Mouse (Mus musculus) hindbrain, embryonic 11.5 days (tissue): ENCODE data around the gene Pcsk7. TPM values are rescaled to one million over a fixed set of nuclear protein-coding genes. Genes with fewer than 3 reads are reported as not detected.

ENCODE experiments used
- ATAC-seq: fragments of 200-750 bp; cut with Nextera tagmentation; 2 replicates; pipeline ENCODE4 v1.8.0; 2017; ENCODE audit warnings: mild to moderate bottlenecking, moderate TSS enrichment, moderate library complexity; ENCODE audit not compliant: low FRiP score
- DNase-seq: peaks from one replicate; pipeline ENCODE4 v3.0.0-alpha.2; 2015; ENCODE audit warnings: low spot score
- H3K27ac ChIP-seq: fragments of 300-500 bp; sonication (generic); 2 replicates; pipeline ENCODE4 v1.5.1; 2014; ENCODE audit warnings: mild to moderate bottlenecking, low read depth, low read length
- H3K27me3 ChIP-seq: fragments of 300-500 bp; sonication (generic); 2 replicates; pipeline ENCODE4 v1.6.1; 2014; ENCODE audit warnings: mild to moderate bottlenecking, low read length, moderate library complexity, mixed read lengths; ENCODE audit not compliant: control insufficient read depth, insufficient read depth
- H3K36me3 ChIP-seq: fragments of 300-500 bp; sonication (generic); 2 replicates; pipeline ENCODE4 v1.6.1; 2014; ENCODE audit warnings: mild to moderate bottlenecking, low read length, moderate library complexity, mixed read lengths; ENCODE audit not compliant: control insufficient read depth, insufficient read depth
- H3K4me1 ChIP-seq: fragments of 300-500 bp; sonication (generic); replicated peaks from 2 replicates; pipeline ENCODE4 v1.6.1; 2014; ENCODE audit warnings: low read length, mixed read lengths; ENCODE audit not compliant: control insufficient read depth, insufficient read depth
- H3K4me2 ChIP-seq: fragments of 300-500 bp; sonication (generic); replicated peaks from 2 replicates; pipeline ENCODE4 v1.6.1; 2014; ENCODE audit warnings: mild to moderate bottlenecking, low read depth, low read length
- H3K4me3 ChIP-seq: fragments of 300-500 bp; sonication (generic); 2 replicates; pipeline ENCODE4 v1.5.1; 2014; ENCODE audit warnings: low read depth, low read length
- H3K9ac ChIP-seq: fragments of 300-500 bp; sonication (generic); 2 replicates; pipeline ENCODE4 v1.6.1; 2014; ENCODE audit warnings: low read depth, low read length
- H3K9me3 ChIP-seq: fragments of 300-500 bp; sonication (generic); 2 replicates; pipeline ENCODE4 v1.6.1; 2016; ENCODE audit warnings: low read length; ENCODE audit not compliant: control insufficient read depth
- WGBS: fragments of 180-500 bp; shearing (Covaris S2); extraction: QIAGEN DNeasy Blood & Tissue Kit; methylation state at CpG from one replicate; pipeline ENCODE4 v1.1.7; 2014; 5-methylcytosine and 5-hydroxymethylcytosine counted together
- polyA plus RNA-seq: library from polyadenylated mRNA; unstranded; fragments of >200 nt; fragmentation: Nextera tagmentation; extraction: Ambion mirVana; gene quantifications from 2 replicates; pipeline ENCODE4 v1.2.1, GENCODE M21; 2014

Pcsk7 gene
- polyA plus RNA-seq, 1 experiment from 2014 or later: 13.3 TPM

DNA sequence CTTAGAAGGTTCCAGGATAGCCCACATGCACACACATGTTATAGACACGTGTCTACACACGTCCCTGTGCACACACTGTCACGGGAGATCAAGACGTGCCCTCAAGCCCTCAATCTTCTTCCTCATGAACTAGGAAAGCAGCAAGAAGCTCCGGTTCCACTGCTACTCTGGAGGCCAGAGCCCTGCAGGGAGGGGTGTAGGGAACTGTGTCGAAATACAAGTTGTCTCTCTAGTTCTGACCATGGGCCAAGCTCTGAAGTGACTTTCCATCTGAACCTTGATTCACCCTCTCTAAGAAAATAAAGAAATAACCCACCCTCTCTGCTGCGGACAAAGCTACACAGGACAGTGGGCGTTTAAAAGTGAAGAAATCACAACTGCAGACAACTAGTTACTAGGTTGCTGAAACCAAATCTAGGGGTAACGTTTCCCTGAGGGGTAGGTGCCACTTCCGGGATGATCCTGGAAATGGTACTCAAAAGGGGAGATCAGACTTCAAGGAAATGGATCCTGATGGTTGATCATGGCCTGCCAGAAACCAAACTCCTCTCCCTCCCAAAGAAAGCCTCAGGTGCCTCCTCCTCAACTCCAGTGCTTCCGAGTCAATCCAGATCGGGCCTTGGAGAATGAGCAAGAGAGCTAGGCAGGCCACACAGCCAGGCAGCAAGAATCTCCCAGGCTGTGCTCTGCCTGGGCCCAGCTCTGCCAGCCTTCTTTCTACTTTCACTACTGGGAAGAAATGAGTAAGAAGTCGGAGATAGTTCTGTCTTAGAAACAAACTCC is 47.4 kb downstream of the Pcsk7 start:
- ATAC-seq: no peak
- no peaks in the 10 kb centered on the region for H3K27me3 ChIP-seq
- peak overlapping the region; percentile 87 for H3K4me3 ChIP-seq
- H3K9ac ChIP-seq: peak overlapping the region; percentile 87
- no peaks in the 10 kb centered on the region for H3K9me3 ChIP-seq
- no peak for DNase-seq
- H3K4me1 ChIP-seq: no peaks in the 10 kb centered on the region
- H3K27ac ChIP-seq: no peak overlapping the region
- H3K36me3 ChIP-seq: no peaks in the 10 kb centered on the region
- WGBS: 64% methylated on average over 13 of the region's 13 CpGs
- peak overlapping the region; percentile 96 for H3K4me2 ChIP-seq

DNA sequence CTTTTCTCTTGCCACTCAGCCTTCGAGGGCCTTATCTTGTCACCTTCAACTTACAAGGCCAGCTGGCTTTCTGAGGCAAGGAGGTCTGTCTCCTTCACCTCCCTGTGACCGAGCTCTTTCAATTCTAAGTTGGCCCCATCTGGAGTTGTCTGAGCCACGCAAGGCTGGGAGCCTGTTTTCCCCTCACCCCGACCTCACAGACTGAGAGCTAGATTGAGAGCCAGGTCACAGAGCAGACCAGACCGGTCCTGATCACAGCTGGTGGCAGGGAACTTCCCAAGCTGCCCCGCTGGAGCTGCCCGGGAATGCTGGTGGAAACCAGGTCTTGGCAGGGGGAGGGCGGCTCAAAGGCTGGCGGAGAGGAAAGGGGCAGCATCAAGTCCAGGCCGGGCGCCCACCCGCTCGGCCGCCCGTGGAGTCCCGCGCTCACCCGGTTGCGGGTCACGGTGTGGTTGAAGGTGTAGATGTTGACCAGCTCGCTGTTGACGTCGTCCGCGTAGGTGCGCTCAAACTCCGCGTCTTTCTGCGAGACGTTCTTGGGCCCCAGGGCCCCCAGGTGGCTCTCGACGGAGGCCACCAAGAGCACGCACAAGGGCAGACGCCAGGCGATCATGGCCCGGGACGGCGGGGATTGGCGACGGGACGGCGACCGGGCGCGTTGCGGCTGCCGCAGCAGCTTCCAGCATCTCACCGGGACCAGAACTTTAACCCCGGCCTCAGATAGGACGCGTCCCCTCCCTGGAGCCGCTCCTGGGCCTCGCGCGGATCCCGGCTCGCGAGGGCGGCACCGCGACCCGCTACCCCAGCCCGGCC is 48.2 kb downstream of the Pcsk7 start:
- peak overlapping the region; percentile 87 for H3K4me3 ChIP-seq
- no peaks in the 10 kb centered on the region for H3K9me3 ChIP-seq
- ATAC-seq (peak; percentile 63), DNase-seq (peak; percentile 66)
- no peaks in the 10 kb centered on the region for H3K4me1 ChIP-seq
- peak overlapping the region; percentile 79 for H3K27ac ChIP-seq
- H3K27me3 ChIP-seq: no peaks in the 10 kb centered on the region
- under 1% methylated on average over 46 of the region's 63 CpGs for WGBS
- H3K9ac ChIP-seq: peak overlapping the region; percentile 87
- no peaks in the 10 kb centered on the region for H3K36me3 ChIP-seq
- H3K4me2 ChIP-seq: peak overlapping the region; percentile 96

DNA sequence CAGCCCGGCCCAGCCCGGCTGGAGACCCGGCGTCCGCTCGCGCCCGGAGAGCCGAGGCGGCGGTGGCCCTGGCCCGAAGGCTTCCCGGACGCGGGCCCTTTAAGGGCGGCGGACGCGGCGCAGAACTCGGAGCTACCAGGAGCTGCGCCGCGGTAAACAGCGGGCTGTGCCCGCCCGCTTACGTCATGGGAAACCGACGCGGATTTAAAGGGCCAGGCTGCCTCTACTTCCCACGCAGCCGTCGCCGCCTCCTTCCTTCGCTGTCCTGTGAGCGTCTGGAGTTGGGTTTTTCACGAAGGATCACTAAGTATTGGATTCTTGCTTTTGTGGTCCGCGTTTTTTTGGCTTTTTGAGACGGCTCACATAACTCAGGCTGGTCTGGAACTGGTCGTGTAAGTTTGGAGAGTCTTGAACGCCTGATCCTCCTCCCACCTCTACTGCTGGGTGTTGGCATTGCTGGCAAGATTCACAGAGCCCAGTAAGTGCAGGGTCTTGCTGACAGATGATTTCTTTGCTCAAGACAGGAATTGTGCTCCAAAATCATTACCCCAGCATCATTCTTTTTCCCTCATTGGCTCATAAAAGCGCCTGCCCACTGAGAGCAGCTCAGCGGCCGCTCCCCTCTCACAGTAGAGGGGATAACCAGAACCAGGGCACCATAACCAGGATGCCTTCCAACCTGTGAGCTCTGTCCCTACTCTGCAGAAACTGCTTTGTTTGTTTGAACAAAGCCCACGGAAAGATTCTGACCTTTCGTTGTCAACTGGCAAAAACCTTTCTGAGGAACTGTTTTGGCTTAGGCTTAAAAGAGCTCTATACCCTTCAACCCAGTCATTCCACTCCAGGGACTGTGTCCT is 49.0 kb downstream of the Pcsk7 start, which contains the start of gene Sidt2:
Gene Sidt2 (minus strand): TSS at position 152 of the 857 bp plus-strand sequence.
- peak within 1 kb of the TSS; percentile 87 for H3K4me3 ChIP-seq
- H3K4me2 ChIP-seq: peak within 1 kb of the TSS; percentile 96
- under 1% methylated on average over 47 of the region's 48 CpGs for WGBS
- H3K27ac ChIP-seq: peak within 1 kb of the TSS; percentile 79
- H3K27me3 ChIP-seq: no peaks in the 10 kb centered on the region
- H3K4me1 ChIP-seq: no peaks in the 10 kb centered on the region
- H3K36me3 ChIP-seq: no peaks in the 10 kb centered on the region
- peak; percentile 94 for ATAC-seq
- H3K9ac ChIP-seq: peak within 1 kb of the TSS; percentile 87
- DNase-seq: peak; percentile 90
- H3K9me3 ChIP-seq: no peaks in the 10 kb centered on the region

DNA sequence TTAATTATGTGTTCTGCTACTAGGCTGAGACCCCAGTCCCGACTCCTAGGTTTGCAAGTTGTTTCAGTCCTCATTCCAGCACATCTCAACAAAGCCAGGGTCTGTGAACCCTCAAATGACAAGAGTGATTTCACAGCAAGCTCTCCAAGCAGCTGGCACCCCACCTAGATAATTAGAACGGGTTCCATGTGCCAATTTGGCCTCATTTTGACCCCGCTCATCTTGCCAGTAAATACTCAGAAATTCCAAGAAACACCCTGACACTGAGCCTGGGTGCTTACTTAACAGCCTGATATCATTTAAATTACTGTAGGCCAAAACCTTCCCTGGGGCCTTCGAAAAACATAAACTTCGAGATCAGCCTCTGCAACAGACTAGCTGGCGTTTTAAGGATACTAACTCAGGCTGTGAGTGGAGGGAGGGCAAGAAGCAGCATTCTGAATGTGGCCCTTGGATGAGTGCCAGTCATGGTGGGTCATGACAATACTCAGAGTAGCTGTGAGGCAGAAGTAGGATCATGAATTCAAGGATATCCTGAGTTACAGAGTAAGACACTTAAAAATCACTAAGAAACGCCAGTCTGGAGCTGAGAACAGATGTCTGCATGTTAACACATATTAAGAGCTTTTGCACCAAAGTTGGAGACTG is 51.9 kb downstream of the Pcsk7 start:
- Histone ChIP-seq H3K27me3 (no peaks in the 10 kb centered on the region), H3K4me3 (no peak overlapping the region), H3K4me2 (no peak overlapping the region), H3K4me1 (no peaks in the 10 kb centered on the region), H3K36me3 (no peaks in the 10 kb centered on the region), H3K9me3 (no peaks in the 10 kb centered on the region), H3K9ac (no peak overlapping the region), H3K27ac (no peak overlapping the region)
- DNase-seq (no peak), ATAC-seq (no peak)
- 74% methylated on average over 7 of the region's 7 CpGs for WGBS

DNA sequence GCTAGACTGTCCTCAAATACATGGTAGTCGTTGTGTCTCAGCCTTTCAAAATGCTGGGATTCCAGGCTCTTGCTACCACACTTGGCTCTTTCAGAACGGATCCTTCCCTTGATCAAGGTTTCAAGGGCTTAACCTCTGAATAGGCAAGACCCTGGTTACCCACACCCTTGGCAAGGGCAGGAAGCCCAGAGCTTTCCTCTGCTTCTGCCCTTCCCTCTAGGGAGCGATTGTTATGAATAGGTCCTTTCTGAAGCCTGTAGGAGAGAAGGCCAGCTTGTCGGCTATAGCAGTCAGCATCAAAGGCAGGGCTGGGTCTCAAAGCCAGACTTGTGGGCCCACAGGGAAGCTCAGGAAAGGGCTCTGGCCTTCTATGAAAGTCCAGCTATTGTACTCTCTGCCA is 52.6 kb downstream of the Pcsk7 start:
- H3K9ac ChIP-seq: no peak overlapping the region
- no peak for DNase-seq
- no peak overlapping the region for H3K4me2 ChIP-seq
- H3K9me3 ChIP-seq: no peaks in the 10 kb centered on the region
- ATAC-seq: no peak
- no peaks in the 10 kb centered on the region for H3K36me3 ChIP-seq
- WGBS: 54% methylated on average over 4 of the region's 4 CpGs
- no peak overlapping the region for H3K27ac ChIP-seq
- no peak overlapping the region for H3K4me3 ChIP-seq
- H3K4me1 ChIP-seq: no peaks in the 10 kb centered on the region
- H3K27me3 ChIP-seq: no peaks in the 10 kb centered on the region

DNA sequence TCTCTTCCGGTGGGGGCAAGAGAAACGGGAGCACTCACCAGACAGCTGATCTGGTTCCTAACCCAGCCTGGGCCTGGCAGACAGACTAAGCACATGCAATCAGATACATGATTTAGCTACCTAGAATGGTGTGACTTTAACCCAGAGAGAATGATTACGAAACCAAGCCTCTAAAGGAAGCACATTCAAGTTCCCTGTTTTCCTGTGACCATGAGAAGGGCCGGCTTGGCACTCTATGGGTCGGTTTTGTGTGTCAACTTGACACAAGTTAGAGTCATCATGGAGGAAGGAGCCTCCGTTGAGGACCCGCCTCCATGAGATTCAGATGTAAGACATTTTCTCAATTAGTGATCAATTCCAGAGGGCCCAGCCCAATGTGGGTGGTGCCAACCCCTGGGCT is 53.4 kb downstream of the Pcsk7 start:
- H3K9ac ChIP-seq: no peak overlapping the region
- 0 out of 2 replicates have a peak, but pooled peaks cover 3% of the 10 kb centered on the region for H3K36me3 ChIP-seq
- H3K9me3 ChIP-seq: no peaks in the 10 kb centered on the region
- H3K4me1 ChIP-seq: no peaks in the 10 kb centered on the region
- no peak overlapping the region for H3K4me3 ChIP-seq
- ATAC-seq (no peak), DNase-seq (no peak)
- no peak overlapping the region for H3K27ac ChIP-seq
- no peaks in the 10 kb centered on the region for H3K27me3 ChIP-seq
- no peak overlapping the region for H3K4me2 ChIP-seq
- WGBS: 86% methylated on average over 7 of the region's 7 CpGs

DNA sequence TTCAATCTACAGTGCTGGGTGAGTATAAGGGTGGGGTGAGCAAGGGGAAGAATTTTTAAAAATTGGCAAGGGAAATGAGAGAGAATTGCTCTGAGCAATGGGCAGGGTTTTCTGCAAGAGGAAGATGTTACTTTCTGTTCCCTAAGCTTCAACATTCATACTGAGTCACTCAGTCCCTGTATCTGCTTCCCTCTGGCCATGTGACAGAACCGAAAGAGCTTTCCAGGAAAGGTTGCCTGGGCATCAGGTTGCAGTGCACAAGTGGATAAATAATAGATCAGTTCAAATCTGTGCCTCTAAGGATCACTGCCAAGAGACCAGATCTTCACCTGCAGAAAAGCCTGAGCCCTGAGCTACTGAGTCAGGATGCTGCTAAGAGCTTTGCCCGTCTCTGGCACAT is 55.6 kb downstream of the Pcsk7 start:
- no peak overlapping the region for H3K27ac ChIP-seq
- peaks cover 10% of the 10 kb centered on the region; the same call in 1 of the 2 replicates for H3K36me3 ChIP-seq
- H3K4me1 ChIP-seq: no peaks in the 10 kb centered on the region
- H3K4me3 ChIP-seq: no peak overlapping the region
- WGBS: 83% methylated on average over 2 of the region's 2 CpGs
- DNase-seq (no peak), ATAC-seq (no peak)
- H3K27me3 ChIP-seq: no peaks in the 10 kb centered on the region
- H3K9me3 ChIP-seq: no peaks in the 10 kb centered on the region
- H3K9ac ChIP-seq: no peak overlapping the region
- no peak overlapping the region for H3K4me2 ChIP-seq

DNA sequence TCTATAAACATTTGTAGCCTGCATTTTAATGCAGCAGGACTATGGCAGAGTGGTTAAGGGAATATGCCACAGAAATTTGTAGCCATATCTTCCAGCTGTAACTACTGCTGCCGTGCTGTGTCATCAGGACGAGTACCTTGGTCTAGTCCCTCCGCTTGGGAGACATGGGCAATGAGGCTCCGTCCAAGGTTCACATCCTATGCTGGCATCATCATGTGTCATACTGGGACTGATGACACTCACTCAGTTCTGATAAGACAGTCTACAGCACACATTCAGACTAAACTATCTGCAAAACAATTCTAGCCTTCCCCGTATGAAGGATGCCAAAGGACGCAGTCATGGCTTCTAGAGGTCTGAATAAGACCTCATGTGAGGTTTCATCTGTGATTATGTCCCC is 57.3 kb downstream of the Pcsk7 start:
- peaks cover 10% of the 10 kb centered on the region; the same call in 1 of the 2 replicates for H3K36me3 ChIP-seq
- H3K27ac ChIP-seq: no peak overlapping the region
- WGBS: 94% methylated on average over 6 of the region's 6 CpGs

More for the DNA sequence above, 57.3 kb downstream of the Pcsk7 start:
- no peak overlapping the region for H3K4me2 ChIP-seq
- no peak overlapping the region for H3K9ac ChIP-seq
- H3K4me1 ChIP-seq: no peaks in the 10 kb centered on the region
- DNase-seq (no peak), ATAC-seq (no peak)
- no peak overlapping the region for H3K4me3 ChIP-seq
- no peaks in the 10 kb centered on the region for H3K9me3 ChIP-seq
- H3K27me3 ChIP-seq: no peaks in the 10 kb centered on the region
